Mouse (Mus musculus) layer of hippocampus, postnatal 14 days (tissue): Measurements from ENCODE around the gene Irak3. TPM values are rescaled to one million over a fixed set of nuclear protein-coding genes. Genes with fewer than 3 reads are reported as not detected.

Experiments
- DNase-seq, 2 experiments: peaks; one replicate each; pipeline ENCODE4 v3.0.0; 2021 to 2022; ENCODE audit warnings: low spot score in 2 of 2, mixed read lengths in 1 of 2
- total RNA-seq, 2 experiments: library from RNA; stranded (reverse); gene quantifications; 2 replicates each; pipeline ENCODE4 v1.2.3; 2021

The Irak3 gene
- total RNA-seq, 2 experiments from 2014 or later, result 0.18 to 0.69 TPM

- DNase-seq, result no peak
Observed at GRCm38 (mm10) chr10:120204591-120205210, 2.8 kb upstream of the Irak3 start.

DNA sequence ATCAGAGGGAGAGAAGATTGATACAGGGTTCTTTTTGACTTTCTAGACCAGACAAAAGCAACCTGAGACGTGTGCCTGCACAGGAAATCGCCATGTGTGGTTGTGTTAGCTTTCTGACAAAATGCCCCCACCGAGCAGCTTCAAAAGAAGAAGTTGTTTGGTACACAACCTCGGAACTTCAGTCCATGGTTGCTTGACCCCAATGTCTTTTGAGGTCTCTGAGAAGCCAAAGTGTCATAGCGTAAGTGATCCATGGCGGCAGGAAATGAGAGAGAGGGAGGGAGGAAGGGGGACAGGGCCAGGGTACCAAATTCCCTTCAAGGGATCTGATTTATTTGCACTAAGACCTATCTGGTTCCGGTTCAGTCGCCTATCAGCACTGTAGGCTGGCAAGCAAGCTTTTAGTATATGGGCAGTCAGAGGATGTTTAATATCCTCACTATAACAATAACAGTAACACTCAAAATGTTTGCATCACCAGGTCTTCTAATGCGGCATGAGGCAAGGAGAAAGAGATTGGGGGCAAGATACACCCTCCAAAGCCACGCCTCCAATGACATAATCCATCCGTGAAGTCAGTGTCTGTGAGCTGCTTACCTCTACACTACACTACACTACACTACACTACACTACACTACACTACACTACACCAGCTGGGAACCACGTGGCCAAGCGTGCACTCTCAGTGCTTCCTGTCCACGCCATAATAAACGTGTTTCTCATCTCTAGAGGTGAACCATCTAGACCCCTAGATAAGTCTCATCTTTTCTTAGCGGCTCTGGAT lies 729 bp upstream of the Irak3 start:
- DNase-seq, result no peak

DNA sequence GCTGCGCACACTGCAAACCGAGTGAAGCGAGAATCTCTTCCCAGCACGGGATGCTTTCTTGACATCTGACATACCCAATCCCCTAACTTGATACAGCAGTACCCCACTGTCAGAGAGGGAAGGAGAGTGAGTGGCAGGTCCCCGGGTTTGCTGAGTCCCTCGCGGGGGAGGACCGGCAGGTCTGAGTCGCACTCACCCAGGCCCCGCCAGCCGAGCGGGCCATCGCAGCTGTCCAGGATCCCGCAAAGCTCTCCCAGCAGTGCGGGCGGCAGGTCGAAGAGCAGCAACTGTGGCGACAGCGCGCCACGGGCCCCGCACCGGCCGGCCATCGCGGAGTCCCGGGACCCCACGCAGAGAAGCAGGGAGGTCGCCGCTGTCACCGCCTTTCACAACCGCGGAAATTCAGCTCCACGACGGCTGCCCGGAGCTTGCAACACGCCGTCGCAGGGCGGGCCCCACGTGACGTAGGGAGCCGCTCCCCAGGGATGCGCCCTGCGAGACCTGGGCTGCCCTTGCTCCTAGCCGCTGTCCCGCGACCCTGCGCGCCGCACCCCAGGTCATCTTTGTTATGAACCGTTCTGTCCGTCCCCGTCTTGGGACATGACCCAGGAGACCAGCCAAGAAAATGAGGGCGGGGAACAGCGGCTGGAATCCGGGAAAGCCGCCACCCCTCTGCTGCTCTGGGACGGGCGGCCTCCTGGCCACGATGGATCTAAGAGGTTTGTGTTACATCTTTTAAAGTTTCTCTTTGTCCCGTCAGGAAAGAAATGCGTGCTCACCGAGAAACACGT lies 604 bp downstream of the Irak3 start, which contains the start of gene Tmbim4:
Gene Tmbim4, plus strand, starts transcription at position 460 of the 791 bp plus-strand sequence.
- DNase-seq, result no peak

DNA sequence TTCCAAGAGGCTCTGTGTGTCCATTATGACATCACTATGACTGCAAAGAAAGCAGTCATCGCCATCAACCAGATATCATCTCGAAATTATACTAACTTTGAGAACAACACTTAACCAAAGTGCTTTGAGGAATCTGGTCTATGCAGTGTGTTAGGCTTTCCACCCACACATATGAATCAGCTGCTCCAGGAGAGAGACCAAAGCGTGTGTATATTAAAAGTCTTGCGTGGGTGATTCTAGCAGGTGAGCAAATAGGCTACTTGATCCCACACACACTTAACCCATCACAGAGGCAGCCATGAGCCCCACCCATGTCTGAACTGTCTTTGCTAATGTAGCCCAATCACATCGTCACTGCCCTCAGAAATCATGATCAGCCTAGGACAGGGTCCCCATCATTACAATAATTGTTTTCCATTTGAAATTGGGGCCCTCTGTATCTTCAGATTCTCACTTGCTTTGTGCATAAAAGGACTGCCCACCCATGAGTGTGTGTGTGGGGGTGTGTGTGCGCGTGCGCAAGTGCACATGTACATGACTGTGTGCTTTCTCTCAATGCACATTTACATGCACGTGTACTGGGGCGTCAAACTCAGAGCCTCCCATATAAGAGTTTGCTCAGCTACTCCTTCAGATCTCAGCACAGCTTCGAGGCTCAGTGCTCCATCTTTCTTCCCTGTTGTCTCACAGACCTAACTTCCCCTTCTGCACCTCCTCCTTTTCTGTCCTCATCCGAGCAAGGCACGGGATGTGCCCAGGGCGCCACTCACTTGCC lies 4.7 kb downstream of the Irak3 start:
- no peak for DNase-seq

GRCm38 (mm10) chr10:120193255-120193654 lies 8.7 kb downstream of the Irak3 start:
- DNase-seq, result no peak

DNA sequence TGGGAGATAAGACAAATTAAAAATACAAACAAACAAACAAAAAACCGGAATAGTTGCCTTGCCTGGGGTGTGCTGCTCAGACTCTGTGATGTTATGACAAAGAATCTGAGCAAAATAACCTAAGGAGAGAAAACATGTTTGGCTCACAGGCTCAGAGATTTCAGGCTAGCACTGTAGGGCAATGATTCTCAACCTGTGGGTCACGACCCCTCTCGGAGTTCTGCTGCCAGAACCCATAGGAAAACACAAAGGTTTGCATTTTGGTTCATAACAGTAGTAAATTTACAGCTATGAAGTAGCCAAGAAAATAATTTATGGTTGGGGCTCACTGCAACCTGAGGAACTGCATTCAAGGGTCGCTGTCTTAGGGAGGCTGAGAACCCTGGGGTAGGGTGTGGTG lies 9.7 kb downstream of the Irak3 start:
- DNase-seq, result no peak

- no peak for DNase-seq
Observed at GRCm38 (mm10) chr10:120191165-120191564, 10.8 kb downstream of the Irak3 start.

- DNase-seq, result no peak
Observed at GRCm38 (mm10) chr10:120189782-120190181, 12.1 kb downstream of the Irak3 start.

DNA sequence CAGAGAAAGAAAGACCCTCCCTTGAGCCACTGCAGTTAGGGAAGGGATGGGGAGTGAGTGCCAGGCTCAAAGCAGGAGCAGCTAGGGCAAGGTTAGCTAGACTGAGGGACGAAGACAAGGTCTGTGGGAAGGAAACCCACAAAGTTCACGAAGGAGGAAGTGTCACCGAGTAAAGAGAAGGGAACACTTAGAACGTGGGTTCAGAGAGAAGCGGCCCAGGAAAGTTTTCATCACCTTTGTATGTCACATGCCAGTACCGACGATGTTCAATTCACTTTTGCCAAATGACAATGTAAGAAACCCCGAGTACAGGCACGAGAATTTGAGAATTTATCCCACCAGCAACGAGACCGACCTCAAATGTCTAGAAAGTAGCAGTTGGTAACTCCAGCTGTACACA lies 12.7 kb downstream of the Irak3 start:
- DNase-seq, result no peak

DNA sequence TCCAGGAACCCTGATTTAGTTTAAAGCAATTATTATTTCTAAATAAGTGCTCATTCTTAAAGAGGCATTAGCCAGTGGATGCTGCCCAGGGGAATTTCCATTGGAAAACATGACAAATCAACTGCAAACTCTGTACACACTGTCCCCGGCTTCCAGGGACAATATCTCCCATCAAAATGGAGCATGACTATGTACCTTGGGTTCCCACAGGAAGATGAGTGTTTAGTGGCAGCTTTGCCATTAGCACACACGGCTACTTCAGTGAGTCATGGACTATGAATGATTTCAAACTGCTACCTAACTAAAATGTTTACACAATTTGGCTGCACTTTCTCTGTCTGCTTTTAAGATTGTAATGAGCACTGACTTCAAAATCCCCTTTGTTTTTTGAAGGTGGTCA lies 13.4 kb downstream of the Irak3 start:
- no peak for DNase-seq

- DNase-seq, result no peak
Observed at GRCm38 (mm10) chr10:120183342-120183741, 18.6 kb downstream of the Irak3 start.

DNA sequence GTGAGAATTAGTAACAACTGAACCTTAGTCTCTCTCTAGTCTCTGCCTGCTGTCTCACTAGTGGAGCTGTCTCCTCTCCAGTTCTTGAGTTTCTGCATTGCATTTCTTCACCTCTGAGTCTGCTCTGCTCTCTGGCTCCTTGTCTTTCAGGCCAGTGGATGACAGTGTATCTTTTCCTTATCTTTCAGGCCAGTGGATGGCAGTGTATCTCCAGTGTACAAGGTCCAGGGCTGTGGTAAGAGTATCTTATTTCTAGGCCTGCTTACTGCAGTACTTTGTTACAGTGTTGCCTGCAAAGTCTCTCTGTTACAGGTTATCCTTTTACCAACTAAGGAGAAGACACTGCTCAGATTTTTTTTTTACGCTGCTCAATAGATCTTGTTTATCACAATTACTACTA lies 19.0 kb downstream of the Irak3 start:
- DNase-seq, result no peak

GRCm38 (mm10) chr10:120174192-120174705 lies 27.7 kb downstream of the Irak3 start:
- DNase-seq, result no peak

GRCm38 (mm10) chr10:120171340-120171739 lies 30.6 kb downstream of the Irak3 start:
- DNase-seq, result no peak

- no peak for DNase-seq
Observed at GRCm38 (mm10) chr10:120170277-120170676, 31.7 kb downstream of the Irak3 start.

DNA sequence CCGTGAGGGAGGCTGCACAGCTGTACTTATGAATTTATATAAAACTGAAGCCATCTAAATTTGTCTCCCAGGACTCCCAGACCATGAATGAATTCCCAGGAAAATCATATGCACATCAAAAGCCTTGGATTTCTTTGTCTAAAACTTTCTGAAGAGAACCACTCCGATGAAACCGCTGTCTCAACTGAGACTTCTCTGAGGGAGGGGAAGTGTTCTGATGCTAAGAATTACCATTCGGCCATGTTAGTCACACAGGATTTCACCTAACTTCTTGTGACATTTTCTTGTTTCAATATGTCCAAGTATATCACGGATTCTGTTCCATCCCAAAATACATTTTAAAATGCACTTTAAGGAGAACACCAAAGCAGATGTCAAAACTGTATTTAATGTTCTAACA lies 32.1 kb downstream of the Irak3 start:
- no peak for DNase-seq

DNA sequence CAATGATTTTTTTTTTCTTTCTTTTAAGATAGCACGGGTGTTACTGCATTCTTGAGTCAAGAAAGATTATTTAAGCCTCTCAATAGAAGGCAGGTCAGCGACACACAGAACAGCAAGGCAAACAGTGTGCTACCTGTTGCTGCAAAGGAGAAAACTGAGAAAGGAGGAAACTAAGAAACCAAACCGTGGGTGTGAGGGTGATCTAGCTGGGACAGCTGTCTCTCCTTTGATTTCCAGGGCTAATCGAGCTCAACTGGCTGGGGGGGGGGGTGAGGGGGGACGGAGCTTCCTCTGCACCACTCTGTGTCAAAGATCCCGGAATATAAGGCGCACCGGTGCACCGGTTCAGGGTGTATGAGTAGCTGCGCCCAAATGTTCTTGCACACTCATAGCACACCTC lies 32.9 kb downstream of the Irak3 start:
- DNase-seq, result no peak

GRCm38 (mm10) chr10:120168070-120168469 lies 33.9 kb downstream of the Irak3 start:
- DNase-seq, result no peak

DNA sequence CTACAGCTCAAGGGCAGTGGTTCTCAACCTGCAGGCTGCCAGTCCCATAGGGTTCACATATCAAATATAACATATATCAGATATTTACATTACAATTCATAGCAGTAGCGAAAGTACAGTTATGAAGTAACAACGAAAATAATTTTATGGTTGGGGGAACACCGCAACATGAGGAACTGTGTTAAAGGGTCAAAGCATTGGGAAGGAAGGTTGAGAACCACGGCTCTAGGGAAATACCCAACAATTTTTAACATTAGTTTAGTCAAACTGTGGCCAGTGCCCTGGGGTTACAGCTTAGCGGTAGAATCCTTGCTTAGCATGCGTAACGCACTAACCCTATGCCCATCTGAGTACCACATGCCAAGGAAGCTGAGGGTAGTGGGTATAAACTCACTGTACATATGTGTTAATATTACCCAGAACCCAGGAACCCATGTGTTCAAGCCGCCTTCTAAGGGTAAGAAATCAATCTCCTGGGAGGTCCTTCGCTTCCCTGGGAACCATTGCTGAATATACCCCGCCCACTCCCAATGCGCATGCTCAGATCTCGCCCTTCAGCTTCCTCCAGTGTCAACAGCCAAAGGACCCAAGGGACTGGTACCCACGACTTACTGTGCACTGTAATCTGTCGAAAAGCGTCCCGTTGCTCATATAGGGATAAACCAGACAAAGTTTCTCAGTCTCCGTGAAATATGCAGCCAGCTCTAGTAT lies 36.0 kb downstream of the Irak3 start:
- DNase-seq, result no peak
